Mouse (Mus musculus) activated CD4-positive, CD25-positive, alpha-beta regulatory T cell, adult 9 weeks (primary cell): ENCODE measurements around the gene Exoc7. TPM values are rescaled to one million over a fixed set of nuclear protein-coding genes. Genes with fewer than 3 reads are reported as not detected.

ENCODE experiments used
- polyA plus RNA-seq: library from polyadenylated mRNA; unstranded; fragments of 100-300 nt; shearing (Covaris generic); gene quantifications from one replicate; pipeline ENCODE4 v1.2.1, GENCODE M21; 2017

The Exoc7 gene
- 89.2 TPM for polyA plus RNA-seq

GRCm38 (mm10) chr11:116307019-116307725 lies at the start of gene Exoc7:
Exoc7 (minus strand) TSS chr11:116307233.

GRCm38 (mm10) chr11:116335244-116336036 lies 28.4 kb upstream of the Exoc7 start, which contains the start of gene Foxj1:
Foxj1 (minus strand) TSS chr11:116335399.

GRCm38 (mm10) chr11:116280751-116281663 lies 26.0 kb downstream of the Exoc7 start, which contains the start of gene Galr2:
Galr2 (plus strand) TSS chr11:116280939.

GRCm38 (mm10) chr11:116274045-116274666 lies 32.9 kb downstream of the Exoc7 start, which contains the start of gene Srp68:
Srp68 (minus strand) TSS chr11:116274217.

Other genes with a start within 250 kb of the Exoc7 start
- 205 TPM for gene Unc13d, start 229.3 kb downstream of the Exoc7 start, polyA plus RNA-seq
- gene Wbp2, start 220.2 kb downstream of the Exoc7 start, polyA plus RNA-seq = 192 TPM
- gene Trim47, start 180.0 kb downstream of the Exoc7 start, polyA plus RNA-seq = 0.44 TPM
- gene Trim65, start 176.1 kb downstream of the Exoc7 start, polyA plus RNA-seq = 10.2 TPM
- gene Mrpl38, start 168.4 kb downstream of the Exoc7 start, polyA plus RNA-seq = 65.8 TPM
- 10.8 TPM for gene Fbf1, start 139.1 kb downstream of the Exoc7 start, polyA plus RNA-seq
- gene Ten1, start 108.4 kb downstream of the Exoc7 start, polyA plus RNA-seq = 65.7 TPM
- gene Acox1, start 108.2 kb downstream of the Exoc7 start, polyA plus RNA-seq = 21.0 TPM
- 0.09 TPM for gene Evpl, start 69.2 kb downstream of the Exoc7 start, polyA plus RNA-seq
- 81.5 TPM for gene Srp68, start 33.0 kb downstream of the Exoc7 start, polyA plus RNA-seq
- gene Galr2, start 26.3 kb downstream of the Exoc7 start, polyA plus RNA-seq = not detected
- not detected for gene Foxj1, start 28.2 kb upstream of the Exoc7 start, polyA plus RNA-seq
- gene Rnf157, start 105.8 kb upstream of the Exoc7 start, polyA plus RNA-seq = 3.2 TPM
- 34.7 TPM for gene Ubald2, start 126.9 kb upstream of the Exoc7 start, polyA plus RNA-seq
- gene Qrich2, start 159.0 kb upstream of the Exoc7 start, polyA plus RNA-seq = not detected
- gene Prpsap1, start 187.0 kb upstream of the Exoc7 start, polyA plus RNA-seq = 35.2 TPM
- not detected for gene Sphk1, start 223.7 kb upstream of the Exoc7 start, polyA plus RNA-seq